Mouse (Mus musculus) CH12.LX (cell line): ENCODE data around the gene Spc25.

Source experiments
- CTCF ChIP-seq, 2 experiments: IDR thresholded peaks in 1 of 2; conservative IDR thresholded peaks in 1 of 2; 2 replicates each; pipeline ENCODE4 v1.5.1; 2011 to 2012; ENCODE audit warnings: low read depth in 2 of 2, low read length in 2 of 2, improper control_type of control experiment in 1 of 2, inconsistent platforms in 1 of 2, mild to moderate bottlenecking in 1 of 2, moderate library complexity in 1 of 2
- E2F4 ChIP-seq: IDR thresholded peaks from 2 replicates; pipeline ENCODE4 v1.6.1; 2011; ENCODE audit warnings: low read depth, low read length, improper control_type of control experiment; ENCODE audit not compliant: insufficient replicate concordance
- EP300 ChIP-seq: IDR thresholded peaks from 2 replicates; pipeline ENCODE4 v1.6.1; 2011; ENCODE audit warnings: low read length, improper control_type of control experiment
- HCFC1 ChIP-seq: IDR thresholded peaks from 2 replicates; pipeline ENCODE4 v1.6.1; 2012; ENCODE audit warnings: low read depth, mild to moderate bottlenecking, inconsistent platforms, low read length, improper control_type of control experiment
- KAT2A ChIP-seq: IDR thresholded peaks from 2 replicates; pipeline ENCODE4 v1.6.1; 2012; ENCODE audit warnings: low read length, improper control_type of control experiment, inconsistent platforms; ENCODE audit not compliant: insufficient replicate concordance
- MAFK ChIP-seq: IDR thresholded peaks from 2 replicates; pipeline ENCODE4 v1.6.1; 2011; ENCODE audit warnings: low read length, improper control_type of control experiment; ENCODE audit not compliant: insufficient replicate concordance
- MXI1 ChIP-seq: IDR thresholded peaks from 2 replicates; pipeline ENCODE4 v1.6.1; 2011; ENCODE audit warnings: mild to moderate bottlenecking, low read depth, low read length, improper control_type of control experiment
- POLR2A ChIP-seq: IDR thresholded peaks from 2 replicates; pipeline ENCODE4 v1.6.1; 2011; ENCODE audit warnings: low read depth, mild to moderate bottlenecking, improper control_type of control experiment, low read length
- POLR2AphosphoS2 ChIP-seq: IDR thresholded peaks from 2 replicates; pipeline ENCODE4 v1.6.1; 2011; ENCODE audit warnings: low read depth, low read length, improper control_type of control experiment
- SMC3 ChIP-seq: IDR thresholded peaks from 2 replicates; pipeline ENCODE4 v1.6.1; 2011; ENCODE audit warnings: low read depth, low read length, improper control_type of control experiment

DNA sequence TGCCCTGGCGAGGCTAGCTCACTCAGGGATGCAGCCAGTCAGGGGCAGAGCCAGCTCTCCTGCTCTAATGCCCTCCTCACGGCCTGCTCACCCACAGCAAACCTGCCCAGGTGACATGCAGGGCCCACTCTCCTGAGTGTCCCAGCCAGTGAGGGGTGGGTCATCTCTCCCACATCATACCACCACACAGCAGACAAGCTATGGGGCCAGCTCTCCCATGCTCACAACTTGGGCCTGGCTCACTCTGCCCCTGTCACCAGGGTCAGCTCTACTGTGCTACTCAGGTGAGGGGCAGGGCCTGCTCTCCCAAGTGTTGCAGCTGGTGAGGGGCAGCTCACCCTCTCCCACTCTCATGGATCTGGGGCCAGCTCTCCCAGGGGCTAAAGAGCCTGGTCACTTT, 18.0 kb downstream of the Spc25 start:
- TF ChIP-seq E2F4 = no peak
- no peak for TF ChIP-seq MAFK
- no peak for TF ChIP-seq EP300
- TF ChIP-seq SMC3 = no peak
- no peak for TF ChIP-seq CTCF (conservative IDR thresholded peaks at IDR 0.05 in 1 of 2, IDR thresholded peaks at IDR 0.05 in 1 of 2; ENCODE audit: low read depth in 2 of 2, low read length in 2 of 2)
- TF ChIP-seq POLR2AphosphoS2 = no peak
- TF ChIP-seq HCFC1 = no peak
- no peak for TF ChIP-seq KAT2A
- no peak for TF ChIP-seq POLR2A
- TF ChIP-seq MXI1 = no peak
